Mouse (Mus musculus) embryo, embryonic 11 days (tissue): ENCODE results near the gene Snx29.
"Not testable (repeated sequence)": the region's sequence is repeated elsewhere in the genome, so short reads cannot be mapped to it uniquely, and the experiment has no call there.

Experiments
- DNase-seq: peaks from one replicate; pipeline ENCODE4 v3.0.0-alpha.2; 2015

Snx29 gene

GRCm38 (mm10) chr16:11360576-11360975, 37.9 kb downstream of the Snx29 start:
- DNase-seq, result not testable (repeated sequence)

- DNase-seq, result no peak
Observed at GRCm38 (mm10) chr16:11365626-11366025, 42.9 kb downstream of the Snx29 start.

GRCm38 (mm10) chr16:11366851-11367250, 44.1 kb downstream of the Snx29 start:
- no peak for DNase-seq

- no peak for DNase-seq
Observed at GRCm38 (mm10) chr16:11368412-11368811, 45.7 kb downstream of the Snx29 start.

- no peak for DNase-seq
Observed at GRCm38 (mm10) chr16:11369162-11369561, 46.5 kb downstream of the Snx29 start.

- DNase-seq, result peak; percentile 23
Observed at GRCm38 (mm10) chr16:11369642-11370041, 46.9 kb downstream of the Snx29 start.

GRCm38 (mm10) chr16:11370132-11370544, 47.4 kb downstream of the Snx29 start:
- no peak for DNase-seq

- DNase-seq, result no peak
Observed at GRCm38 (mm10) chr16:11379264-11379663, 56.6 kb downstream of the Snx29 start.

- DNase-seq, result no peak
Observed at GRCm38 (mm10) chr16:11380038-11380437, 57.3 kb downstream of the Snx29 start.

GRCm38 (mm10) chr16:11380871-11381270, 58.2 kb downstream of the Snx29 start:
- no peak for DNase-seq

- DNase-seq, result no peak
Observed at GRCm38 (mm10) chr16:11384361-11384760, 61.7 kb downstream of the Snx29 start.

GRCm38 (mm10) chr16:11385150-11385549, 62.4 kb downstream of the Snx29 start:
- DNase-seq, result no peak

- DNase-seq, result no peak
Observed at GRCm38 (mm10) chr16:11385798-11386197, 63.1 kb downstream of the Snx29 start.

GRCm38 (mm10) chr16:11386221-11386620, 63.5 kb downstream of the Snx29 start:
- DNase-seq, result no peak

- DNase-seq, result no peak
Observed at GRCm38 (mm10) chr16:11388085-11388484, 65.4 kb downstream of the Snx29 start.

GRCm38 (mm10) chr16:11389324-11389723, 66.6 kb downstream of the Snx29 start:
- DNase-seq, result no peak

- no peak for DNase-seq
Observed at GRCm38 (mm10) chr16:11396570-11396969, 73.9 kb downstream of the Snx29 start.

GRCm38 (mm10) chr16:11399386-11399785, 76.7 kb downstream of the Snx29 start:
- no peak for DNase-seq

GRCm38 (mm10) chr16:11399845-11400565, 77.3 kb downstream of the Snx29 start:
- no peak for DNase-seq

- no peak for DNase-seq
Observed at GRCm38 (mm10) chr16:11400936-11401335, 78.2 kb downstream of the Snx29 start.

- DNase-seq, result no peak
Observed at GRCm38 (mm10) chr16:11405193-11405592, 82.5 kb downstream of the Snx29 start.

- DNase-seq, result no peak
Observed at GRCm38 (mm10) chr16:11406201-11406600, 83.5 kb downstream of the Snx29 start.

GRCm38 (mm10) chr16:11406622-11407021, 83.9 kb downstream of the Snx29 start:
- no peak for DNase-seq

- peak; percentile 12 for DNase-seq
Observed at GRCm38 (mm10) chr16:11407932-11408620, 85.4 kb downstream of the Snx29 start.
